Mouse (Mus musculus): ENCODE data around the gene Cacna2d2. TPM values are rescaled to one million over a fixed set of nuclear protein-coding genes. Genes with fewer than 3 reads are reported as not detected.

Cacna2d2 gene
- polyA plus RNA-seq, 1 experiment from 2014 or later = 0.64 TPM

DNA sequence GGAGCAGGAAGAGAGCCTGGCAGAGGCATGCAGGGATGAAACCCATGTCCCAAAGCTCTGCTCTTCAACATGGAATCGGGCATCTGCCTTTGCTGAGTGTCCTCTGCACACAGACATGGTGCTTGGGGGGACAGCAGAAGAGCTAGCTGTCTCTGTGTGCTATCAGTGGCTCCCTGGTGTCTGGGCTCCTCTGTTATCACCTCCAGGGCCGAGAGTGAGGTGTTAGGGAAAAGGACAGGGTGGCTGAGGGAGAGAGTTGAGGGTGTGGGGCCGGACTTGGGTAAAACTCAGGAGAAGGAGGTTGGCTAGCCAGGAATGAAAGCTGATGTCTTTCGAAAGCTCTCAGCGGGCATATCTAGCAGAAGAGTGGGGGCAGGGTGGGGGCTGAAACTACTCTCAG is 63.5 kb downstream of the Cacna2d2 start:
- 78% methylated on average over 5 of the region's 5 CpGs for WGBS
- Histone ChIP-seq H3K9ac (ENCODE audit: low read depth, low read length) (no peak overlapping the region), H3K4me3 (replicated peaks; ENCODE audit: low read depth, low read length) (no peak overlapping the region), H3K4me2 (ENCODE audit: low read length) (no peak overlapping the region), H3K27me3 (ENCODE audit: insufficient read depth, low read length) (no peaks in the 10 kb centered on the region), H3K4me1 (replicated peaks; ENCODE audit: insufficient read depth, low read length) (no peaks in the 10 kb centered on the region), H3K9me3 (replicated peaks; ENCODE audit: low read length) (no peaks in the 10 kb centered on the region), H3K36me3 (ENCODE audit: insufficient read depth, low read length) (no peaks in the 10 kb centered on the region), H3K27ac (no peak overlapping the region)
- DNase-seq (ENCODE audit: low spot score) = no peak
- no peak for ATAC-seq (replicated peaks; ENCODE audit: low FRiP score, low read depth)
- no peak for TF ChIP-seq CTCF (IDR thresholded peaks at IDR 0.05; ENCODE audit: low read depth)

- Histone ChIP-seq H3K27me3 (ENCODE audit: insufficient read depth, low read length) (no peaks in the 10 kb centered on the region), H3K4me1 (replicated peaks; ENCODE audit: insufficient read depth, low read length) (no peaks in the 10 kb centered on the region), H3K36me3 (ENCODE audit: insufficient read depth, low read length) (no peaks in the 10 kb centered on the region), H3K4me2 (ENCODE audit: low read length) (no peak overlapping the region), H3K9me3 (replicated peaks; ENCODE audit: low read length) (no peaks in the 10 kb centered on the region), H3K9ac (ENCODE audit: low read depth, low read length) (no peak overlapping the region), H3K27ac (no peak overlapping the region), H3K4me3 (replicated peaks; ENCODE audit: low read depth, low read length) (no peak overlapping the region)
- peak; percentile 74 for ATAC-seq (replicated peaks; ENCODE audit: low FRiP score, low read depth)
- DNase-seq (ENCODE audit: low spot score) = peak; percentile 83
- WGBS = 12% methylated on average over 7 of the region's 7 CpGs
- peak; percentile 93 for TF ChIP-seq CTCF (IDR thresholded peaks at IDR 0.05; ENCODE audit: low read depth)
These were observed 64.1 kb downstream of the Cacna2d2 start for GRCm38 (mm10) chr9:107463509-107463908.

- TF ChIP-seq CTCF (IDR thresholded peaks at IDR 0.05; ENCODE audit: low read depth) = no peak
- H3K4me1 ChIP-seq (replicated peaks; ENCODE audit: insufficient read depth, low read length) = no peaks in the 10 kb centered on the region
- ATAC-seq (replicated peaks; ENCODE audit: low FRiP score, low read depth) = no peak
These were observed 64.7 kb downstream of the Cacna2d2 start for GRCm38 (mm10) chr9:107464130-107464529.

DNA sequence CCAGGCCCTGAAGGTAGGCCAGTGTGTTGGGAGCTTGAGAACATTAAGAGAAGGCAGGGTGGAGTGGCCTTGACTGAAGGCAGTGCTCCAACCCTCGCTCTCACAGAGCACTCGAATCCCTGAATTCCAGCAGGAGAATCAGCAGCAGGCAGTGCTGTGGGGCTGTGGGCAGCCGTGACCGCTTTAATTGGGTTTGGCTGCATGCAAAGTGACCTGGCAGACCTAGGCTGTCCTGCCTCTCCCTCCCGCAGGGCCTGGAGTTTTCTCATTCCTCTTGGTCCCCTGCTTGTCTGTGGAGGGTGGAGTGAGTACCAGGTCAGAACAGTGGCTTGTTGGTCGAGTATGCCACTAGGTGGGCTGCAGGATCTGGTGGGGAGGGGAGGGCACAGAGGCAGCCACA is 66.2 kb downstream of the Cacna2d2 start:
- no peak for ATAC-seq (replicated peaks; ENCODE audit: low FRiP score, low read depth)
- Histone ChIP-seq H3K36me3 (ENCODE audit: insufficient read depth, low read length) (no peaks in the 10 kb centered on the region), H3K4me2 (ENCODE audit: low read length) (no peak overlapping the region), H3K9ac (ENCODE audit: low read depth, low read length) (no peak overlapping the region), H3K4me1 (replicated peaks; ENCODE audit: insufficient read depth, low read length) (no peaks in the 10 kb centered on the region), H3K4me3 (replicated peaks; ENCODE audit: low read depth, low read length) (no peak overlapping the region), H3K27ac (no peak overlapping the region), H3K27me3 (ENCODE audit: insufficient read depth, low read length) (no peaks in the 10 kb centered on the region), H3K9me3 (replicated peaks; ENCODE audit: low read length) (no peaks in the 10 kb centered on the region)
- no peak for DNase-seq (ENCODE audit: low spot score)
- WGBS = 35% methylated on average over 6 of the region's 6 CpGs
- no peak for TF ChIP-seq CTCF (IDR thresholded peaks at IDR 0.05; ENCODE audit: low read depth)

More at GRCm38 (mm10) chr9:107464130-107464529, 64.7 kb downstream of the Cacna2d2 start:
- Histone ChIP-seq H3K27ac (no peak overlapping the region), H3K4me3 (replicated peaks; ENCODE audit: low read depth, low read length) (no peak overlapping the region), H3K9me3 (replicated peaks; ENCODE audit: low read length) (no peaks in the 10 kb centered on the region), H3K36me3 (ENCODE audit: insufficient read depth, low read length) (no peaks in the 10 kb centered on the region), H3K9ac (ENCODE audit: low read depth, low read length) (no peak overlapping the region), H3K27me3 (ENCODE audit: insufficient read depth, low read length) (no peaks in the 10 kb centered on the region), H3K4me2 (ENCODE audit: low read length) (no peak overlapping the region)
- DNase-seq (ENCODE audit: low spot score) = no peak
- 51% methylated on average over 9 of the region's 9 CpGs for WGBS

DNA sequence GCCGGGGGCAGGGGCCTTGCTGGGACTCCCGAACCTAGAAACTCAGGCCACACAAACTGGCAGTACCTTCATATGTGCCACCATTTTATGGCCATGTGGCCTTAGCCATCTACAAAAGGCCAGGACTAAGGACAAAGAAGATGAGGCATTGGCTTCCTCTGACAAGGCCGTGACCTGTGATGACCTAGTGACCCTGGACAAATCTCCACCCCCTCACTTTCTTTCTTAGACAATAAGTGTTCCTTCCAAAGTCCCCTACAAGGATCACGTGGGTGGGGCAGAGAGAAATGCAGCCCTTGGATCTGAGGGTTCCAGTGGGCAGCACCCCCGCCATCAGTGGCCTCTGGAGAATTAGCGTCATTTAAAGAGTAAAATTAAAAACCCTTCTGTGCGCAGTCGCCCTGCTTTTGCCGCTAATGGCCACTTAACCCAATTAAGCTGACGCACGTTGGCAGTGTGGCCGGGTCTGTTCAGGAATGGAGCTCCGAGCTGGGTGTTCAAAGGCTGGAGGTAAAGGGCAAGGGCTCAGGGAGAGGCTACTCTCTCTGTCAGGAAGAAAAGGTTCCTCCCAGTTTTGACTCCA is 69.9 kb downstream of the Cacna2d2 start:
- no peak overlapping the region for H3K27ac ChIP-seq
- WGBS = 63% methylated on average over 13 of the region's 13 CpGs

DNA sequence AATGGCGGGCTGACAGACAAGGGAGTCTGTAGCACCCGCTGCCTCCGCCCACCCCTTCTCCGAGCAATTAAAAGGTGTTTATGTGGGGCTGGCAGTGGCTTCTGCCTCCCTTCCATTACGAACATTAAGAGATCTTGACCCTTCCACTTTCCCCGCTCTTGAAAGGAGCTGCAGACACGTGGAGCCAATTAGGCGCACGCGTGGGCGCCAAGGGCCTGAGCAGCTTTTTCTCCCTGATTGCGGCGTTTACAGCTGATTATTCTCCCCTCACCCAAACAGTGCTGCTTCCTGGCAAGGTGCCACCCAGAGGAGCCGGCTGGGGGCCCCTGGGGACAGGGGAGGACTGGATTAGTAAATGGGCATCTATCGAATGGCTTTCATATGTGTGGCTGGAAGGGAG is 71.0 kb downstream of the Cacna2d2 start:
- no peak overlapping the region for H3K4me3 ChIP-seq (replicated peaks; ENCODE audit: low read depth, low read length)
- H3K27me3 ChIP-seq (ENCODE audit: insufficient read depth, low read length) = no peaks in the 10 kb centered on the region
- no peak overlapping the region for H3K27ac ChIP-seq
- no peaks in the 10 kb centered on the region for H3K9me3 ChIP-seq (replicated peaks; ENCODE audit: low read length)
- H3K9ac ChIP-seq (ENCODE audit: low read depth, low read length) = no peak overlapping the region
- ATAC-seq (replicated peaks; ENCODE audit: low FRiP score, low read depth) = no peak
- whole genome bisulfite sequencing = 43% methylated on average over 15 of the region's 15 CpGs
- no peaks in the 10 kb centered on the region for H3K4me1 ChIP-seq (replicated peaks; ENCODE audit: insufficient read depth, low read length)
- no peaks in the 10 kb centered on the region for H3K36me3 ChIP-seq (ENCODE audit: insufficient read depth, low read length)
- no peak for TF ChIP-seq CTCF (IDR thresholded peaks at IDR 0.05; ENCODE audit: low read depth)
- H3K4me2 ChIP-seq (ENCODE audit: low read length) = no peak overlapping the region
- no peak for DNase-seq (ENCODE audit: low spot score)

More for the DNA sequence above, 69.9 kb downstream of the Cacna2d2 start:
- TF ChIP-seq CTCF (IDR thresholded peaks at IDR 0.05; ENCODE audit: low read depth) = no peak
- H3K9ac ChIP-seq (ENCODE audit: low read depth, low read length) = no peak overlapping the region
- H3K4me2 ChIP-seq (ENCODE audit: low read length) = no peak overlapping the region
- no peaks in the 10 kb centered on the region for H3K4me1 ChIP-seq (replicated peaks; ENCODE audit: insufficient read depth, low read length)
- DNase-seq (ENCODE audit: low spot score) (no peak), ATAC-seq (replicated peaks; ENCODE audit: low FRiP score, low read depth) (no peak)
- no peaks in the 10 kb centered on the region for H3K36me3 ChIP-seq (ENCODE audit: insufficient read depth, low read length)
- no peaks in the 10 kb centered on the region for H3K9me3 ChIP-seq (replicated peaks; ENCODE audit: low read length)
- no peaks in the 10 kb centered on the region for H3K27me3 ChIP-seq (ENCODE audit: insufficient read depth, low read length)
- no peak overlapping the region for H3K4me3 ChIP-seq (replicated peaks; ENCODE audit: low read depth, low read length)

DNA sequence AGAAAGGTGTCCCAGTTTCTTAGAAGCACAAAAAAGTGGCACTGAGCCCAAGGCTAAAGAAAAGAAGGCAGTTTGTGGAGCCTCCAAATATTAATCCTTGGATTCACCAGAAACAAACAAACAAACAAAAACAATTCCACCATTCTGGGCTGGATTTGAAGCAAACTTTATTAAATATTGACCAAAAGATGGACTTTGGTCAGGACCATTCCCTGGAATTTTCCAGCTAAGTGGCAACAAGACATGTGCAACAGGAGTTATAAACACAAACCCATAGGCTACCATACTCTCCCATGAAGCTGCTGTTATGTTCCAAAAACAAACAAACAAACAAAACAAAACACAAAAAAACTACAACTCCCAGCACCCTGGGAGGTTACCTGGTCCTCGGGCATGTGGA is 74.6 kb downstream of the Cacna2d2 start:
- DNase-seq (ENCODE audit: low spot score) (no peak), ATAC-seq (replicated peaks; ENCODE audit: low FRiP score, low read depth) (no peak)
- Histone ChIP-seq H3K27ac (no peak overlapping the region), H3K36me3 (ENCODE audit: insufficient read depth, low read length) (no peaks in the 10 kb centered on the region), H3K9me3 (replicated peaks; ENCODE audit: low read length) (no peaks in the 10 kb centered on the region), H3K4me2 (ENCODE audit: low read length) (no peak overlapping the region), H3K4me3 (replicated peaks; ENCODE audit: low read depth, low read length) (no peak overlapping the region), H3K27me3 (ENCODE audit: insufficient read depth, low read length) (no peaks in the 10 kb centered on the region), H3K9ac (ENCODE audit: low read depth, low read length) (no peak overlapping the region), H3K4me1 (replicated peaks; ENCODE audit: insufficient read depth, low read length) (no peaks in the 10 kb centered on the region)
- TF ChIP-seq CTCF (IDR thresholded peaks at IDR 0.05; ENCODE audit: low read depth) = no peak
- WGBS = 81% methylated on average over 1 of the region's 1 CpGs

Measured in kidney, postnatal 0 days (tissue).